Mouse (Mus musculus): ENCODE measurements around the gene Gm8271. TPM values are rescaled to one million over a fixed set of nuclear protein-coding genes. Genes with fewer than 3 reads are reported as not detected.

Gene Gm8271
- polyA plus RNA-seq (2021; fragmentation: Nextera tagmentation) = not detected in 2 replicates
- long read RNA-seq, experiment 1 = 0 reads
- long read RNA-seq, experiment 2 = 0 reads

GRCm38 (mm10) chr14:5185493-5185892 lies at the start of gene Gm8271:
Gm8271 (plus strand) TSS chr14:5185793.

GRCm38 (mm10) chr14:5164235-5164634 lies 21.4 kb upstream of the Gm8271 start, which contains the start of gene Gm3317:
Gm3317 (plus strand) TSS chr14:5164535.

Other genes starting within 250 kb of the Gm8271 start
- gene Gm8297, start 201.9 kb upstream of the Gm8271 start, polyA plus RNA-seq (2021; fragmentation: Nextera tagmentation) = not detected in 2 replicates
- gene Gm3298, start 169.9 kb upstream of the Gm8271 start, polyA plus RNA-seq (2021; fragmentation: Nextera tagmentation) = not detected in 2 replicates
- gene 4930555G01Rik, start 135.2 kb upstream of the Gm8271 start, polyA plus RNA-seq (2021; fragmentation: Nextera tagmentation) = not detected in 2 replicates
- gene Gm8281, start 114.8 kb upstream of the Gm8271 start, polyA plus RNA-seq (2021; fragmentation: Nextera tagmentation) = 2.8 and 3.0 TPM in 2 replicates
- not detected in 2 replicates for gene Gm8279, start 54.3 kb upstream of the Gm8271 start, polyA plus RNA-seq (2021; fragmentation: Nextera tagmentation)
- not detected in 2 replicates for gene Gm3317, start 21.3 kb upstream of the Gm8271 start, polyA plus RNA-seq (2021; fragmentation: Nextera tagmentation)
- not detected in 2 replicates for gene Gm3526, start 74.8 kb downstream of the Gm8271 start, polyA plus RNA-seq (2021; fragmentation: Nextera tagmentation)
- gene Gm3542, start 149.1 kb downstream of the Gm8271 start, polyA plus RNA-seq (2021; fragmentation: Nextera tagmentation) = not detected in 2 replicates
- 0.16 and 0.24 TPM in 2 replicates for gene Gm3500, start 203.3 kb downstream of the Gm8271 start, polyA plus RNA-seq (2021; fragmentation: Nextera tagmentation)

All from layer of hippocampus, adult 6 months (tissue).